Mouse (Mus musculus) B cell, adult 2 months (primary cell): ENCODE measurements around the gene Vmn2r49.
"Not testable (repeated sequence)": the region's sequence is repeated elsewhere in the genome, so short reads cannot be mapped to it uniquely, and the experiment has no call there.

Experiments used
- DNase-seq, 2 experiments: peaks; one replicate each; pipeline ENCODE4 v3.0.0; 2022

Gene Vmn2r49

DNA sequence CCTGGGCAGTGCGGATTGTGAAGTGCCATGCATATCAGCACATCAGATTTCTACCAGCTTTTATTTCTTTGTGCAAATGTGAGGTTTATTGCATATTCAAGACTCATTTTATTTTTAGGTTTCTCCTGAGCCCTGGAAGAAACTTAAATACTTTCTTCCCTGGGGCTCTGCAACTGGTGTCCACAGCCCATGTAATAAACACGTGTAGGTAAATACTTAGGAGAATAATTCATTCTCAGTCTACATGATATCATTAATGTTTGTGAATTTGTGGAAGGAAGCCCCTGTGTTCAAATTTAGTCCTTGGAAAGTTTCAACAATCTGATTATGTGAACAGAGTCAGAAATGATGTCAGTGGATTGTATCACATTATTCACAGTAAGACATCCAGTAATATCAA lies at the start of gene Vmn2r49:
Gene Vmn2r49 (minus strand): TSS at position 101 of the 400 bp plus-strand sequence.
- not testable (repeated sequence) for DNase-seq

DNA sequence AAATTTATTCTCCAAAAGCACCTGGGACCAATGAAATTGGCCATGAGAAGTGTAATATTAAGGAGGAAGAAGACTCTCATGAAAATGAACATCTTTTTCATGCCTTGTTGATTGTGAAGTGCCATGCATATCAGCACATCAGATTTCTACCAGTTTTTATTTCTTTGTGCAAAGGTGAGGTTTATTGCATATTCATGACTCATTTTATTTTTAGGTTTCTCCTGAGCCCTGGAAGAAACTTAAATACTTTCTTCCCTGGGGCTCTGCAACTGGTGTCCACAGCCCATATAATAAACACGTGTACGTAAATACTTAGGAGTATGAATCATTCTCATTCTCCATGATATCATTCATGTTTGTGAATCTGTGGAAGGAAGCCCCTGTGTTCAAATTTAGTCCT lies 38.6 kb downstream of the Vmn2r49 start, which contains the start of gene Vmn2r48:
Gene Vmn2r48 (minus strand): TSS at position 101 of the 400 bp plus-strand sequence.
- DNase-seq = not testable (repeated sequence)
